Mouse (Mus musculus): ENCODE data around the gene Olfr1507.

Gene Olfr1507

DNA sequence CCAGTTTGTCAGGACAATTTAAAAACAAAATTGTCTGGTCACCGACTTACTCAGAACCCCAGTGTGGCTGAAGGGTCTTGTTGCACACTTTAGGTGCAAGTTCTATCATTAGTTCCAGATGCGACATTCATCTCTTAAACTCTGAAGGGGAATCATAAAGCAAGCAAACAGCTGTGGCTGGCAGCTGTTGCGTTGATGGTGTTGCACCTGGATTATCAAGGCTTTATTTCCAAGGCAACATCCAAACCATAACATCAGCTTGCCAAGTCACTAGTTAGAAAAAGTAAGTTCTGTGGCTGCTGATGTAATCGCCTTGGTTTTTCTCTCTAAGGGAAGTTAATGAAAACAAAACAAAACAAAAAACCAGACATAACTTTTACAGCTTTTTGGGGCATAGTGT is at the start of gene Olfr1507:
Gene Olfr1507, minus strand, starts transcription at position 234 of the 400 bp plus-strand sequence.
- no peak for DNase-seq (ENCODE audit: low spot score)

DNA sequence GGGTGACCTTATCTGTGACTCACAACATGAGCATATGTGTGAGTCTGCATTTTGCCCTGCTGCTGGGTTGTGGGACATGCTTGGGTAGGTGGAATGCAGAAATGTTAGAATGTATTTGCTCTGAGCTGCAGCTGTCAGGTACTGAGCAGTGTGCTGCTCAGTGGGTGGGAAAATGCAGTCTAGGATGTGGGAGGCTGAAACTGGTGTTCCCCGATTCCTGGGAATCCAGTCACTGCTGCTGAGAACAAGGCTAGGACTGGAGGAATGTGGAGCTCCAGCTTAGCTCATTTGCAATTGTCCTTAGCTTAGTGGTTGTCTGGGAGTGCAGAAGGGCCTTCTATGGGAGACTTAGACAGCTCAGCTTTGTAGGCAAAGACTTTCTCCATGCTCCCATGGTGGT is 37.8 kb upstream of the Olfr1507 start:
- DNase-seq (ENCODE audit: low spot score), result no peak

DNA sequence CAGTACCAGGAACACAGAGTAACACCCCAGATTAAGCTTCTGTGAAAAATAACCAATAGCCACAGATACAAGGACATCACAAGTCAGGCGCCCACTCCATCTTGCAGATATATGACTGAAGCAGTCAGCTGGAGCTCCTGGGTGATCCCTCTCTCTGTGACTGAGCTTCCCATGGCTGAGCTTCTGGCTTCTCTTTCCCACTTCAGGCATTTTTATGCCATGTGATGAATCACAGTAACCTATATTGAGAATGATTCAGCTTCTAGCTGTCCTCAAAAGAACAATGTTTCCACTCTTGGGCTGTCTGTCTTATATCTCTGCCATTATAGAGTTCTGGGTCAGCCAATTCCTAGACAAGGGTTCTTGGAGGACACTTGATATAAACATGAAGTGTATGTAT is 29.4 kb upstream of the Olfr1507 start:
- no peak for DNase-seq (ENCODE audit: low spot score)

DNA sequence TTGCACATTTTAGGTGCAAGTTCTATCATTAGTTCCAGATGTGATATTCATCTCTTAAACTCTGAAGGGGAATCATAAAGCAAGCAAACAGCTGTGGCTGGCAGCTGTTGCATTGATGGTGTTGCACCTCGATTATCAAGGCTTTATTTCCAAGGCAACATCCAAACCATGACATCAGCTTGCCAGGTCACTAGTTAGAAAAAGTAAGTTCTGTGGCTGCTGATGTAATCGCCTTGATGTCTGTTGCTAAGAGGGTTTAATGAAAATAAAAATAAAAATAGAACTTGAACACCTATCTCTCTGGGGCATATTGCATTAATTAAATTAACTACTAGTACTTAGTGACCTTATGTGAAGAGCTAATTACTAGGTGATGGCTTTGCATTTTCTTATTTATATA is 28.2 kb downstream of the Olfr1507 start, which contains the start of gene Olfr1508:
Gene Olfr1508, minus strand, starts transcription at position 101 of the 400 bp plus-strand sequence.
- no peak for DNase-seq (ENCODE audit: low spot score)

DNA sequence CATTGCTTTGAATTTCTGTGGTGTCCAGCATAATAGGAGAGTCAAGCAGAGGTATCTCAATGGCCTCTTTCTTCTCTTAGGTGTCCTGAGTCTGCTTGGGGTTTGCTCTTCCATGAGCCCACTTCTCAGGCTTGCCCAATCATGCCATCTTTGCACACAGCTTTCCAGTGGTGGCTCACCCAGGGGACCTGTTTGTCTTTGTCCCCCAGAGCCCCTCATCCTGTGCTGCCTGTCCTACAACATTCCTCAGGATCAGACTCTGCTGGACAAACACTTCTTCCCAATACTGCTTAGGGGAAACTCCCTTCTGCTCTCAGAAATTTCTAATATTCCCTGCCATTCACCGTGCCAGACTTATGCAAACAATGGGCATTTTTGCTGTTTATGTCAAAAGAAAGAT is 29.8 kb downstream of the Olfr1507 start:
- no peak for DNase-seq (ENCODE audit: low spot score)

DNA sequence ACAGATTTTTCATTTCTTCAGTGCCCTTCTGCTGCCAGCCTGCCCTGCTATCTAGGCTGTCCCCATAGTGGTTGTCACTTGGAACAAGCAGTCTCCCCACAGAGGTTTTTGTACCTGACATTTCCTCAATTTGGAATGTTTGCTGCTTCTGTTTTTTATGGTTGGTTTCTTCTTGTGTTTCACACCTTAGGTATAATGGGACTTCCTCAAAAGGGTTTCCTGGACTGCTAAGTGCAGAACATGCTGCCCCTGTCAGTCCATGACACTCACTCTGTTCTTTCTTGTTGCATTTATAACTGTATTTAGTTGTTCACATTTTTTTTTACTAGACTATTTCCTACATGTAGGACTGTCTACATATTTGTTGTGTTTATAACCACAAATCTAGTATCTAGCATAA is 33.6 kb downstream of the Olfr1507 start:
- no peak for DNase-seq (ENCODE audit: low spot score)

DNA sequence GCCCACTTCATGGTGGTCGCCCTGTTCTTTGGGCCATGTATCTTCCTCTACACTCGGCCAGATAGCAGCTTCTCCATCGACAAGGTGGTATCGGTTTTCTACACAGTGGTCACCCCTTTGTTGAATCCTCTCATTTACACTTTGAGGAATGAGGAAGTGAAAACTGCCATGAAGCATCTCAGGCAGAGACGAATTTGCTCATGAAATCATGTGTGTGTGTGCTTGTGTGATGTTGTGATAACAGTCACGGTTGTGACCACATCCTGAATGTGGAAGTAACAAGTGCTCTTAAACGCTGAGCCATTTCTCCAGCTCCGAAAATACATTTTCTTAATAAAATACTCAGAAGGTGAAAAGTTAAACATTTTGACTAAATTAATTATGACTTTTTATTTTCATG is 44.4 kb downstream of the Olfr1507 start:
- no peak for DNase-seq (ENCODE audit: low spot score)

DNA sequence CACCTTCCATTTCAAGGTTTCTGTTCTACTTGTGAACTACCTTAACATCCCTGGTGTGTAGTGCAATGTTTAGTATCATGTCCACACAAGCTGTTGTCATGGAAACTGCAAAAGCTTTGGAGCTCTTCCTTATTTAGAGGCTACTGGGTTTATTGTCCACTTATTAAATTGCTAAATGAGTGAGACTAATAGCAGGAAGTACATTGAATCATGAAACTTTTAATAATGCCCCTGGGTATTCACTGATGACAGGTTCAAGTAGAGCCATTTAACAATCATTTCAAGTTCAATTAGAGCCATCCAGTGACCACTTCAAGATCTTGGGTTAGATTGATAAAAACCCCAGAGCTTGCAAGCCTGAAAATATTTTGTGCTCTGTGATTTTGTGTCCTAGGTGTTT is 52.9 kb downstream of the Olfr1507 start, which contains the start of gene Olfr1509:
Gene Olfr1509, plus strand, starts transcription at position 301 of the 400 bp plus-strand sequence.
- DNase-seq (ENCODE audit: low spot score), result no peak

Data from spleen, adult 12 weeks (tissue).